Mouse (Mus musculus) layer of hippocampus, adult 9-11 months (tissue): ENCODE results near the gene Vstm2l.
A peak's percentile ranks its signal among the peaks of the same experiment; 100 is the strongest.

Experiments used
- DNase-seq: peaks from one replicate; pipeline ENCODE4 v3.0.0; 2022

Gene Vstm2l

GRCm38 (mm10) chr2:157935444-157936171 is 21.2 kb downstream of the Vstm2l start:
- no peak for DNase-seq

DNA sequence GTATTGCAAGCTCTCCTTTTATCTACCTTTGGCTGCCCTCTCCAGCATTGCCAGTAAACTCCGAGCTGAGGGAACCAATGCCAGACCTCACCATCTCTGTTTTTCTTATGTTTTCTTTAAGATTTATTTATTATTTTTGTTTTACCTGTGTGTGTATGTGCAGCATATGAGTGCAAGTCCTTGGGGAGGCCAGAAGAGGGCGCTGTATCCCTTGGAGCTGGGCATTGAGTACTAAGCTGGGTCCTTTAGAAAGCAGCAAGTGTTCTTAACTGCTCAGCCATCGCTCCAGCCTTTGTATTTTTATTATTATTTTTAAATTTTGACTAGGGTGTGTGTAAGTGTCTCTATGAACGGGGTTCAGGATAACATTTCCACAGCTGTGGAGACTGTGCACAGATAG is 22.2 kb downstream of the Vstm2l start:
- no peak for DNase-seq

DNA sequence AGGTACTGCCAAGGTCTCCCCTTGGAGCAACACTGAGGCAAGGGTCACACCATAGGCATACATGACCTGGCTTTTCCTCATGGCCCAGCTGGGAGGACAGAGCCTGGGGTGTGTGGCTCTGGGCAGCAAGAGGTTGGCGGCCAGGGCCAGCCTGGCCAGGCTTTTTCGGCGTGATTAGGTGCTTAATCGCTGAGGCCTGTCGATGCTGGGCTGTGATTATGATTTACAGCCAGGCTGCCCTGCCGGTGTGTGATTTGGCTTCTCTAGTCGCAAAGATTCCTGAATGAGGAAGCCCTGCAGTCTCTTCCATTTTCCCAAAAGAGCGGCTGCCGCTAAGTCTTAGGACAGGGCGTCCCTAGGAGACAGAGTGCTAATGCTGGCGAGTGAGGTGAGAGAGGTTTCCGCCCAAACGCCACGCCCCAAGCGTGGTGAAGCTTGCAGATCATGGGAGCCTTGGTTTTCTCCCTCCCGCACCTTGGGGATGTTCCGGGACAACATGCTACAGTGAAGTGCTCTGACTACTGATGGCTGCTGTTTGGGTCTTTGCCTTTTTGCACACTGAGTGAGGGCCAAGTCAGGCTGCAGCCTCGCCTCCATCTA is 26.2 kb downstream of the Vstm2l start:
- DNase-seq: no peak

DNA sequence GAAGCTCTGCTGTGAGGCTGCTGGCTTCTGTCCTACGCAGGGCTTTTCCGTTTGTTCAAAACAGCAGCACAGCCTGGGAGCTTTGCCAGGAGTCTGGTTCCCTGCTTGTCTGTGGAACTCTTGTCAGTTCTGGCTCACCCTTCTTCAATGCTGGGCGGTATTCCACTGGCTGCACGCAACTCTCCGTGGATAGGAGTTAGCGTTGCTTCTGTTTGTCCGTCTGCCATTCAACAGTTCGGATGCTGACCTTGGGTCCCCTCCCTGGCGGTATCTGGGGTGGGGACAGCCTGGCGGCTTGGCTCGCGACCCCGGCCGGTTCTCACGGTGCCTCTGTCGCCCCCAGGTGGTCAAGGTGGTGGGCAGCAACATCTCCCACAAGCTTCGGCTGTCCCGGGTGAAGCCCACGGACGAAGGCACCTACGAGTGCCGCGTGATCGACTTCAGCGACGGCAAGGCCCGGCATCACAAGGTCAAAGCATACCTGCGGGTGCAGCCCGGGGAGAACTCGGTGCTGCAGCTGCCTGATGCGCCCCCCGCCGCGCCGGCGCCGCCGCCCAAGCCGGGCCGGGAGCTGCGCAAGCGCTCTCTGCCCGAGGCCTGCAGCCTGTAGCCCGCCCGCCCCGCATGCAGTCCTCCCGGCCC is 29.2 kb downstream of the Vstm2l start:
- DNase-seq: peak; percentile 85

DNA sequence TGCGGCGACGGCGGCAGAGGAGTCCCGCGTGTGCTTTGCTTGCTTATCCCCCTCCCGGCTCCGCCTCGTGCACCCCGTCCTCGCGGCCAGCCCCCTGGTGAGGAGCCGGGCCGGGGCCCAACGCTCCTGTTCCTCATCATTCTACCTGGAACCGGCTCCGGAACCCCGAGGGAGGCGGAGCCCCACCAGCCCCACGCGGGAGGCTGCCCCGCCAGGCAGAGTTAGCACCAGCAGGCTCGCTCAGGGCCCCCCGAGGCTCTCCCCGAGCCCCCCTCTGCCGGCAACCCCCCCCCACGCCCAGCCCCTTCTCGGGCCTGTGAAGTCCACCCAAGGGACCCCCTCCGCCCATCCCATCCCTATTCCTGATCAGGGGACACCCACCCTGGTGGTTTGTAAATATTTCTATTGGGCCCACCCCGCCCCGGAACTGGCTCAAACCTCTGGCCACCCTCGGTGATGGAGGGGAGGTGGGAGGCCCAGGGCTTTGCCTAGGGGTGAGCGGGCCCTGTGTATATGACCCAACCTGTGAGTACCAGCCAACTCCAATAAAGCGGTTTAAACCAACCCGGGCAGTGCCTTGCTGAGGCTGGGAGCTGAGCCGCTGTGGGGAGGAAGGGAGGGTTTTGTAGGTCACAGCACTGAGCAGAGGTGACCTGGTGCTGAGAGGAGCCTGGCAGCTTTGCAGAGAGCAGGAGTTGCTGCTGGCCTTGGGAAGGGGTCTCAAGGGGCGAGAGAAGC is 29.9 kb downstream of the Vstm2l start:
- DNase-seq: no peak

DNA sequence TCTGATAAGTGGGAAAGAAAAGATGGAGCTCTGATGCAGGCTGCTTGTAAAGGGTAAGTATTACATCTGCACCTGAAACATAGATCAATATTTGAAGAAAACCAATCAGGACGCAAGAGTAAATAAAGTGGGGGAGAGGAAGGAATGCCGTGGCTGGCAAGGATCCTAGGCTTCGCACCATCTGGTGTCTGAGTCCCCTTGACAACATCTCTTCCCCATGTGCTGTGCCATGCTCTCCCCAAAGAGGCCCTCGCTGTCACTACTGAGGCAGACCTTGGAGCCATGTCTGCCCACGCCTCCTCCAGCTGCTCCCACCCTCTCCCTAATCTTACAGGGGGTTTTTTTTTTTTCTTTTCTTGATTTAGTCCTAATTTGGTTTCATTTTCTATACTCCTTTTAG is 39.5 kb downstream of the Vstm2l start:
- DNase-seq: peak; percentile 34

GRCm38 (mm10) chr2:157957707-157958108 is 43.3 kb downstream of the Vstm2l start:
- no peak for DNase-seq

- no peak for DNase-seq
These were observed 53.4 kb downstream of the Vstm2l start for GRCm38 (mm10) chr2:157967856-157968255.

GRCm38 (mm10) chr2:157970124-157970523 is 55.7 kb downstream of the Vstm2l start:
- no peak for DNase-seq

GRCm38 (mm10) chr2:157970669-157971068 is 56.2 kb downstream of the Vstm2l start:
- DNase-seq: no peak

GRCm38 (mm10) chr2:157974604-157975501 is 60.4 kb downstream of the Vstm2l start:
- DNase-seq: no peak

- DNase-seq: no peak
These were observed 61.1 kb downstream of the Vstm2l start for GRCm38 (mm10) chr2:157975595-157975994.

DNA sequence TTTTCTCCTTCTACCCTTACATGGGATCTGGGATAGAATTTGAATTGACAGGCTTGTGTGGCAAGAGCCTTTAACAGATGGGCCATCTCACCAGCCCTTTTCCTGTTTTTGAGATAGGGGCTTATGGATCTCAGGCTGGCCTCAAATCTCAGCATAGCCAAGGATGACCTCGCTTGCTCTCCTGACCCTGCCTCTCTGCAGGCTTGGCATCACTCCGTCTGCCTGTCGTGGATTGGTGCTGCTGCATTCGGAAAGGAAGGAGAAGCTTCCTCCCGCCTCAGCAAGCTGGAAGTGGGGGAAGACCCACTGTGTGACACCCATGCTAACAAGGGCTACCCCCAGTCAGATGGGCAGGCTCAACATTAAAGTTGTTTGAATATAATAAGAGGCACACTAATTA is 64.8 kb downstream of the Vstm2l start:
- no peak for DNase-seq

DNA sequence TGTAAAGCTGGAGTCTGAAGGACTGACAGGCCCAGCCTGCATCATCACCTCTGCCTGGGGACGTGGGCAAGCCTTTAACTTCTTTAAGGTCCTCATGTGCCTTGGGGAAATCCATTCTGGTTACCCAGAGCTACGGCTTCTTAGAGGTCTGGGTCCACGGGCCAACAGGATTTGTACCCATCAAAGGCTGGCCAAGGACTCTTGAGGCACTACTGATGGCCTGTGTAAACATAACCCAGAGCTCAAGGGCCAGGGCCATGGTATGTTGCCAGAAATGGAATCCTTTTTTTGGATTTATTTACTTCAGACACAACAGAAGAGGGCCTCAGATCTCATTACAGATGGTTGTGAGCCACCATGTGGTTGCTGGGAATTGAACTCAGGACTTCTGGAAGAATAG is 68.3 kb downstream of the Vstm2l start:
- no peak for DNase-seq

DNA sequence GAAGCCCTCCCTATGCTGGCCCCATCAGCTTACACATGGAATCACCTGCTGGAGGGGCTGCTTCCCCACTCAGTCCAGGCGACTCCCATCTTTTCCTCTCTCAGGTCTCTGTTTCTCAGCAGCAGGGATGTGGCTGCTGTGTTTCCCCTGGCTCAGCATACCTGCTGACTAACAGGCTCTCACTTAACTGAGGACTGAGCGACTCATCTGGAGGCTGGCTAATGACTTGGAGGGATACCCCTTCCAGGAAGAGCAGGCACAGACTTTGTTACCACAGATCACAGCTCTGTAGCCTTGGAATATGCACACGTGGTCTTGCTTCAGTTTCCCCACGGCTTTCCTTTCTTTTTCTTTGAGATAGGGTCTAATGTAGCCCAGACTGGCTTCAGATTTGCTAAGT is 68.8 kb downstream of the Vstm2l start:
- no peak for DNase-seq

- DNase-seq: peak; percentile 23
These were observed 71.2 kb downstream of the Vstm2l start for GRCm38 (mm10) chr2:157985611-157986010.

DNA sequence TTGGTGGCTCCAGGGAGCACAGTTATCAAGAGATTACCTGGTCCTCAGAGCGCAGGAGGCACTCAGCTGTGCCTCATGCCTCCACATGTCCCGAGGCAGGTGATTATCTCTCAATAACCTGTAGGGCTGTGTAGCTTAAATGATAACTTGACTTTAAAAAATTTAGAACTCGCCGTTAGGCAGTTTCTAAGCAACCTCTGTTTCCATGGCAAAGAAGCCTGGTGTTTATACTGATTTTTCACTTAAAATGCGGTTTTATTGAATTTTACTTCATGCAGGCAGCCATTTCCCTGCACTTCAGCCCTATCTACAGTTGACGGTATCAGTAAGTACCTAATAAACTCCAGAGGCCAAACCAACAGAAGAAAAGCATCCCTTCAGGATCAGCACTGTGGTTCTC is 71.8 kb downstream of the Vstm2l start:
- DNase-seq: no peak

DNA sequence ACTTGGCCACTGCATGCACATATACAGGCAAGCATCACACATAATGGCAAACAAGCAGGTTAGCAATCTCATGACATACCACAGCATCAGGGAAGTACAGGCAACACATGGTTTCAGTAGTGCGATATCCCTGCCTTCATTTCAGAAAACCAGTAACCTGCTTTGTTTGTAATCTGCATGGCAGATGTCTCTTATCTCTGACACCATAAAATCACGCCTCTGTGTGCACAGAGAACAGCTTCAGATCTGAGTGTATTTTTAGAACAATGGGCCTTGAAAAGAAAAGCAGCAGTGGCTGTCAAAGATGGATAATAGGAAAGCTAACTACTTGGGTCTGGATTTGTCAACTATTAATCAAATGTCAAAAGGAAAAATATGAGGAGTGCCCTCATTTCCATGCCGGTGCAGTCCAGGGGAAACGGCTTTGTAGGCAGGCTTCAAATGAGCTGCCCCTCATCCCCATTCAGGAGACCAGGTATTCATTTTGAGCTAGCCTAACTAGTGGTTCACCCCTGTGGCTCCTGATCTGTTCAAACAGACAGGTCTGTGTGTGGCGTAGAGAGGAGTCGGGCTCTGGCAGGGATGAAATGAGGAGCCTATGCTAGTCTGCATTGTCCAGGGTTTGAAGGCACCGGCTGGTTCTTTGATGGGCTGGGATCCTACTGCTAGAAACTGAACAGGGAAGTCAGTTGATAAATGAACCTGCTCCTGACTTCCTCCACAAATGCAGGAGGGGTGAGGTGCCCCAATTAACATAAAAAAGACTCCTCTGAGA is 74.2 kb downstream of the Vstm2l start:
- no peak for DNase-seq

DNA sequence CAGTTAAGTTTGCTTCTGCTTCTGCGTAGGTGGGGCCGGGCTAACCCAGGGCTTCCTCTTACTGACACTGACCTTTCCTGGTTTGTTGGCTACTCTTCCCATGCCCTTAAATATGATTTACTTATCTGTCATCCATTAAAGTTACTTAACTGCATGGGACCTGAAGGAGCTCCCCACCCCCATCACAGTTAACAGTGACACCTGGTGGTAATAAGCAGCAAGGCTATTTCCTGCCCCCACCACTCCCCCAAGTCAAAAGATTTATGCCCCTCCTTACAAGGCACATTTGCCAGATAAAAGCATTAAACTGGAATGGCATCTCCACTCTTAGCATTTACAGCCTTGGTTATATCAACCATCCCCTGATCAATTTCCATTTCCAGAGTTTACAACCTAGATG is 75.5 kb downstream of the Vstm2l start:
- no peak for DNase-seq

DNA sequence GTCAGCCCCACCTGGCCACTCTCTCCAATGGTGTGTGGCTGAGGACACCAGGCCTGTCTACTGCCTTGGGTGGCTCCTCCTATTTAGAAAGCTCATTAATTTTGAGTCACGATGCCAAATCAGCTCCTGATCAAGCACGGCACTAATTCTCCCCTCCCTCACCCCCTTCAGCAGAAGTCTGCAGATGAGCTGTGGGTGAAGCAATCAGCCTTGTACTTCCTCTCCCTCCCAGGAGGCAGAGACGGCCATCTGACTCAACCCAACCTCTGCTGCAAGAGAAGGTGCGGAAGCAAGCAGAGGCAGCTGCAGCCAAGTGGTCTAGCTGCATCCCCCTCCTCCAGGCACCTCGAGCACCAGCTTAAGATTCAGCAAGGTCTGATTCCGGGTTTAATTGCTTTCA is 76.6 kb downstream of the Vstm2l start:
- no peak for DNase-seq

DNA sequence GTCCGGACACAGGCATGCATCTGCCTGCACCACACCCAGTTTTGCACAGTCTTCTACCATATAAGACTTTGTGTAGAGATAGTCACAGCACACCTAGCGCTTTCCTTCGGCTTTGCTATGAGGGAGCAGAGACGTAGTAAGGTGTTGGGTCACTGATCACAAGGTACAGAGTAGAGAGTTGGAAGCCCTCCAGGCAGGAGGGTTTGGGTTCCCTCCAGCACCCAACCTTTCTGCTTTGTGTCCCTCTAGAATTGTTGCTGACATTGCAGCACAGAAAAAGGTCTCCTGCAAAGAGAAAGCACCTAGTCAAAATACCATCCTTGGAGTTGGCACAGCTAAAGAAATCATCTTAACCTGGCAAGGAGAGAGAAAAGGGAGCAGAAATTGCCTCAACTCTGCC is 78.0 kb downstream of the Vstm2l start:
- no peak for DNase-seq
